Mouse (Mus musculus): ENCODE measurements at regions not wholly inside any gene's neighbourhood (a gene's known extent, or its start where the extent isn't known, plus 50 kb on each side); places are given as distances from the start of the nearest gene placed in this dataset.

DNA sequence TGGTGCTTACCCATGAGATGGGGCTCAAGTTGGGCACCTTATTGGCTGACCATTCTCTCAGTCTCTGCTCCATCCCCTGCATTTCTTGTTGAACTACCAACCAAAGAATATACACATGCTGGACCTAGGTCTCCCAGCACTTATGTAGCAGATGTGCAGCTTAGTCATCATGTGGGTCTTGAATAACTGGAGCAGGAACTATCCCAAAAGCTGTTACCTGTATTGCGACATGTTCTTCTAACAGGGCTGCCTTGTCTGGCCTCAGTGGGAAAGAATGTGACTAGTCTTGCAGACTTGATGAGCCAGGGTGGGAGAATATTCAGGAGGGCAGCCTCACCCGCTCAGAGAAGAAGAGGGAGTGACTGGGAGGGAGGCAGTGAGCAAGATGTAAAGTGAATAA, 318.7 kb upstream of the Marcks start:
- DNase-seq = no peak
- Histone ChIP-seq H3K27ac (ENCODE audit: insufficient read depth, low read depth, low read length) (no peak overlapping the region), H3K36me3 (ENCODE audit: control insufficient read depth, insufficient read depth, low read length) (no peaks in the 10 kb centered on the region), H3K27me3 (replicated peaks; ENCODE audit: control insufficient read depth, insufficient read depth, low read length) (no peaks in the 10 kb centered on the region), H3K4me3 (ENCODE audit: insufficient read depth, low read depth, low read length) (no peak overlapping the region), H3K4me1 (ENCODE audit: control insufficient read depth, insufficient read depth, low read length) (no peaks in the 10 kb centered on the region)
- TF ChIP-seq CTCF (conservative IDR thresholded peaks at IDR 0.05; ENCODE audit: insufficient read depth, insufficient read length, low read depth, low read length) (no peak), POLR2A (IDR thresholded peaks at IDR 0.05; ENCODE audit: low read depth, low read length) (no peak)
- WGBS = 70% methylated on average over 2 of the region's 2 CpGs

DNA sequence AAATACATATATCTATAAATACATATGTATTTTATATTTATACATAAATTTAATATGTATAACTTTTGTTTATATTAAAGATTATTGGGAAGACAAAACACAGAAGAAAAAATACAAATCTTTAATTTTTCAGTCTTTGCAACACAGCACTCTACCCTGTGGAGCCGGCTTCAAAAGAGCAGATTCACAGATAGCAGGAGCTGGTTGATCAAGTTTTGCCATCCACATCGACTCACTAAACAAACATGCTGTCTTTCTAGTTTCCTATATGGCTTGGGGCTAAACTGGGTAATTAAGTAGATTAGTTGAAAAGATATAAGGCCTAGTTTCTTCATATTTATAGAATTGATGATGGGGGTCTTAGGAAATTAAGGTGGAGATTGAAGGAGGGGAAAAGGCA, 311.2 kb upstream of the Marcks start:
- Histone ChIP-seq H3K4me1 (ENCODE audit: control insufficient read depth, insufficient read depth, low read length) (no peaks in the 10 kb centered on the region), H3K27me3 (replicated peaks; ENCODE audit: control insufficient read depth, insufficient read depth, low read length) (no peaks in the 10 kb centered on the region), H3K27ac (ENCODE audit: insufficient read depth, low read depth, low read length) (no peak overlapping the region), H3K36me3 (ENCODE audit: control insufficient read depth, insufficient read depth, low read length) (no peaks in the 10 kb centered on the region), H3K4me3 (ENCODE audit: insufficient read depth, low read depth, low read length) (no peak overlapping the region)
- 80% methylated on average over 2 of the region's 2 CpGs for WGBS
- no peak for TF ChIP-seq CTCF (conservative IDR thresholded peaks at IDR 0.05; ENCODE audit: insufficient read depth, insufficient read length, low read depth, low read length)
- no peak for TF ChIP-seq POLR2A (IDR thresholded peaks at IDR 0.05; ENCODE audit: low read depth, low read length)
- no peak for DNase-seq

DNA sequence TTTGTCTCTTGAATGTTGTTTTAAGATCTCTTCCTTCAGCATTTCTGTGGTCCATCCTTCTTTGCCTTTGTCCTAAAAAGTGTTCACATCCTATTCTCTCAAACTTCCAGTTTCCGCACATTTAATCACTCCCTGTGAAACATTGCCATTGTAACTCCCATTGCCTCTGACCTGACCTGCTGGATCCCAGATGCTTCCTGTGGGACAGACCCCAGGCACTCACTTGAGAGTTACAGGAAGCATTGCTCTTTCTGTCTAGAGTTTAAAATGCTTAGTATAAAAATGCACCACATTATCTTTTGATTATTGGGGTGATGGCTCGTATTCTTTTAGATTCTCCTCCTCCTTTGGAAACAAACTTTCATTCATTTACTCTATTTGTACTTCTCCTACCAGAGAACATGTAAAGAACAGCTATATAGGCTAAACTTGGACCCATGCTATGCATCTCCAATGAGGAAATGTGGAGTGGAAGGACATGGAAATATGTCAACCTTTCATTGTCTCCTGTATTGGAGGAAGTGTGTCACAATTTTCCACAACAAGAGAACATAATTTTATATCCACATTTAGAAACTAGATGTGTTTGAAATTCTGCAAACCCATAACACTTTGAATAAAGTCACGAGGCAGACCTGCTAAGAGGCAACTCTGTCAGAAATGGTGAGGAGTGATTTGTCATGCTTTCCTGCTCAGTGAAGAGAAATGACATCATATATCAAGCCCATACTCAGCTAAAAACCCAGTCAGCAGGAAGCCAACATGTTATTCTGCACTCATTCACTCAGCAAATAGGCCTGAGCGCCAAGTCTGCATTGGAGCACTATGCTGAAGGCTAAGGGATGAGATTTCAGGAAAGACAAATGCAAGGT, 308.8 kb upstream of the Marcks start:
- Histone ChIP-seq H3K36me3 (ENCODE audit: control insufficient read depth, insufficient read depth, low read length) (no peaks in the 10 kb centered on the region), H3K27ac (ENCODE audit: insufficient read depth, low read depth, low read length) (peak overlapping the region; percentile 16), H3K4me1 (ENCODE audit: control insufficient read depth, insufficient read depth, low read length) (no peaks in the 10 kb centered on the region), H3K27me3 (replicated peaks; ENCODE audit: control insufficient read depth, insufficient read depth, low read length) (no peaks in the 10 kb centered on the region), H3K4me3 (ENCODE audit: insufficient read depth, low read depth, low read length) (no peak overlapping the region)
- DNase-seq = peak; percentile 56
- TF ChIP-seq CTCF (conservative IDR thresholded peaks at IDR 0.05; ENCODE audit: insufficient read depth, insufficient read length, low read depth, low read length) (no peak), POLR2A (IDR thresholded peaks at IDR 0.05; ENCODE audit: low read depth, low read length) (no peak)
- 76% methylated on average over 4 of the region's 4 CpGs for WGBS

DNA sequence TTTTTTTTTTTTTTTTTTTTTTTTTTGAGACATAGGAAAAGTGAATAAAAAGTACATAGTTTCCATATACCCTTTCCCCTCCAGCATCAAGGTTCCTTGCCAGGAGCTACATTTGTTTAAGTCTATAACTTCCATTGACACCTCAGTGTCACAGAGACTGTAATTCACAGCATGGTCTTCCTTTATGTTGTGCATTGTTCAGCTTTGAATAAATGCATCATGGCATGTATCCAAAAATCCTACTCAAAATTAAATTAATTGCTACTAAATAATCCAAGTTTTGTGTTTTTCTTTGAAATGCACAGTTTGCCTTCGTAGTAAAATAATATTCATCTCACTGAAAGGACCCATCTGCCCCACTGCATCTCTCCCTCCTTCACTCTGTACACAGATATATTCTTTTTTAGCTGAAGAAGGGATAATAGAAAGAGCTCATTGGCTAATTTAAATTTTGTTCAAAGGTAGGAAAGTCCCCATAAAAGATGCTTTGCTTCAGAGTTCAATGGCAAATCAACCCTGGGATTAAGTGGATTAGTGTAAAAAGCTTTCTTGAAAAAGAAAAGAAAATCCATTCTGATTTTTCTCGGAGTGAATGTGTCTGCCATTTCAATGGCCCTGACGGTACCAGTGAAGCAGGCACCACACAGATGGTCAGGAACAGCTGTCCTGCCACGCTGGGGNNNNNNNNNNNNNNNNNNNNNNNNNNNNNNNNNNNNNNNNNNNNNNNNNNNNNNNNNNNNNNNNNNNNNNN, 301.3 kb upstream of the Marcks start:
- no peaks in the 10 kb centered on the region for H3K36me3 ChIP-seq (ENCODE audit: control insufficient read depth, insufficient read depth, low read length)
- no peak overlapping the region for H3K4me3 ChIP-seq (ENCODE audit: insufficient read depth, low read depth, low read length)
- no peak overlapping the region for H3K27ac ChIP-seq (ENCODE audit: insufficient read depth, low read depth, low read length)
- H3K4me1 ChIP-seq (ENCODE audit: control insufficient read depth, insufficient read depth, low read length) = no peaks in the 10 kb centered on the region
- no peaks in the 10 kb centered on the region for H3K27me3 ChIP-seq (replicated peaks; ENCODE audit: control insufficient read depth, insufficient read depth, low read length)
- TF ChIP-seq CTCF (conservative IDR thresholded peaks at IDR 0.05; ENCODE audit: insufficient read depth, insufficient read length, low read depth, low read length) = no peak
- no peak for TF ChIP-seq POLR2A (IDR thresholded peaks at IDR 0.05; ENCODE audit: low read depth, low read length)
- no peak for DNase-seq
- 85% methylated on average over 4 of the region's 4 CpGs for WGBS

DNA sequence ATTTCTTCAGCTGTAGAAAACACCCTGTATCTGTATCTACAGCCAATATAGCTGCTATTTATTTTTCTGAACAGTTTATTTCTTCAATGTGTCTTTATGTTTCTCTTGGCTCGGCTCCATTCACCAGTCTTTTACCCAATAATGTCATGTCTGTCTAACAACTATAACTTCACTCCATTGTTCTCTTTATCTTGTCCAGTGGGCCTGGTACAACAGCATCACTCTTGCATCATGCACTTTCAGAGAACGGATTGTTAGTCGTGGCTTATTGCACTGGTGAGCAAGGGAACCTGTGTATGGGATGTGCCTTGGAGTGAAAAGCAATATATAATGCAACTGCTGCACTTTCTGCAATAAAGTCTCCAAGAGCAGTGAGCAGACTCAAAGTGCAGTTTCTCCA, 299.6 kb upstream of the Marcks start:
- no peak for DNase-seq
- Histone ChIP-seq H3K27me3 (replicated peaks; ENCODE audit: control insufficient read depth, insufficient read depth, low read length) (no peaks in the 10 kb centered on the region), H3K27ac (ENCODE audit: insufficient read depth, low read depth, low read length) (no peak overlapping the region), H3K36me3 (ENCODE audit: control insufficient read depth, insufficient read depth, low read length) (no peaks in the 10 kb centered on the region), H3K4me1 (ENCODE audit: control insufficient read depth, insufficient read depth, low read length) (no peaks in the 10 kb centered on the region), H3K4me3 (ENCODE audit: insufficient read depth, low read depth, low read length) (no peak overlapping the region)
- TF ChIP-seq CTCF (conservative IDR thresholded peaks at IDR 0.05; ENCODE audit: insufficient read depth, insufficient read length, low read depth, low read length) = no peak
- TF ChIP-seq POLR2A (IDR thresholded peaks at IDR 0.05; ENCODE audit: low read depth, low read length) = no peak
- 33% methylated on average over 3 of the region's 3 CpGs for WGBS

DNA sequence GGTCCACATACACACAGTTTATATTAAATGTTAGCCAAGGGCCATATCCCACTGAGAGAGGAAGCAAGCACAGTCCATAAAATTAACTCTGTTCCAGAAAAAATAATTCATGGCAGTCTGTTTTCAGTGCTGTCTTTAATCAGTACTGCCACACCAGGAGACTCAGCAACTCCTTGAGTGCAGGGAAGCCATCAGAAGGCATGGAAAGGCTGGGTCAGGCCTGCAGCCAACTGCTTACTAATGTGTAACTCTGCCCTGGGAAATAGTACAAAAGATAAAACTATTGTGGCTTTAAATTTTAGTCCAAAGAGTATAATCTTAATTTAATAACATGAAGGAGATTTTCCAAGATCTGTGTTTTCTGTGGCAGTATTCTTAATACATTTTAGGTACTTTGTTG, 298.1 kb upstream of the Marcks start:
- Histone ChIP-seq H3K4me1 (ENCODE audit: control insufficient read depth, insufficient read depth, low read length) (no peaks in the 10 kb centered on the region), H3K27ac (ENCODE audit: insufficient read depth, low read depth, low read length) (no peak overlapping the region), H3K4me3 (ENCODE audit: insufficient read depth, low read depth, low read length) (no peak overlapping the region), H3K36me3 (ENCODE audit: control insufficient read depth, insufficient read depth, low read length) (no peaks in the 10 kb centered on the region), H3K27me3 (replicated peaks; ENCODE audit: control insufficient read depth, insufficient read depth, low read length) (no peaks in the 10 kb centered on the region)
- DNase-seq = peak; percentile 2
- TF ChIP-seq POLR2A (IDR thresholded peaks at IDR 0.05; ENCODE audit: low read depth, low read length) (no peak), CTCF (conservative IDR thresholded peaks at IDR 0.05; ENCODE audit: insufficient read depth, insufficient read length, low read depth, low read length) (no peak)

DNA sequence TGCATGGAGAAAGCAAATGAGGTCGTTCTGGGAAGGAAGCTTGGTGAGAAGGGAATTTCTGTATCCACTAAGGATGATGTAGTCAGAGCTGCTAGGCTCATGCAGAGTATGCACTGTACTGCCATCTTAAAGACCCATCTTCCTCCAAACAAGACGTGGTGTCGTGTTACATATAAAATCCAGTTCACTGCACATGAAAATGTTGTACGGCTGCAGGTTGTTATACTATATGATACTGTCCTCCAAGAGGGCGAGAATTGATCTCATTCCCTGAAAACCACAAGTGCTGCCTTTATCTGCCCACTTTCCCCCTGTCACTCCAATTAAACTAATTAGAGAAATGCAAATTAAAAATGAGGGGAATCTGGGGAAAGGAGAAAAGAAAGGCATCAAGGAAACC, 295.5 kb upstream of the Marcks start:
- WGBS = 51% methylated on average over 5 of the region's 5 CpGs
- Histone ChIP-seq H3K27me3 (replicated peaks; ENCODE audit: control insufficient read depth, insufficient read depth, low read length) (no peaks in the 10 kb centered on the region), H3K4me1 (ENCODE audit: control insufficient read depth, insufficient read depth, low read length) (no peaks in the 10 kb centered on the region), H3K4me3 (ENCODE audit: insufficient read depth, low read depth, low read length) (no peak overlapping the region), H3K36me3 (ENCODE audit: control insufficient read depth, insufficient read depth, low read length) (no peaks in the 10 kb centered on the region), H3K27ac (ENCODE audit: insufficient read depth, low read depth, low read length) (no peak overlapping the region)
- no peak for DNase-seq
- TF ChIP-seq POLR2A (IDR thresholded peaks at IDR 0.05; ENCODE audit: low read depth, low read length) (no peak), CTCF (conservative IDR thresholded peaks at IDR 0.05; ENCODE audit: insufficient read depth, insufficient read length, low read depth, low read length) (no peak)

Measured in kidney, adult 2 months (tissue).